Mouse (Mus musculus): Measurements from ENCODE around the gene Pecr.
"Not testable (repeated sequence)": the region's sequence is repeated elsewhere in the genome, so short reads cannot be mapped to it uniquely, and the experiment has no call there.

DNA sequence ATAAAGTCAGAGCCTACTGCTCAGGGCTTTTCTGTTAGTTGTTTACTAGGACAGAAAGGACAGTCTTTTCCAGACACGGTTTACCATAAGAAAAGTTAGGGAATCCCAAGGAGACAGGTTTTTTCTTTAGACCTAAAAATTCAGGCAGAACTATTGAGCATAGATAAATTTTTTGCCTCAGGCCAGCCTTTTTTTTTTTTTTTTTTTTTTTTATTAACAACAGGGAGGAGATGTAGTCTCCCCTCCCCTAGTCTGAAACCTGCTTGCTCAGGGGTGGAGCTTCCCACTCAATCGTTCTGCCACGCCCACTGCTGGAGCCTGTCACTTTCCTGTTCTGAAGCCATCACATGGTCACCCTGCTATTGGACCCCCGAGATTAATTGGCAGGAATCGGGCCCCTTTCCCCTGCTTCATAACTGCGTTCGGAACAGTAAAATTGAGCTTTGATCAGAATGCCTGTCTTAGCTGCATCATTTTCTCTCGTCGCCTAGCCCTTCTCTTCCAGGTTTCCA is 35.8 kb downstream of the Pecr start:
- not testable (repeated sequence) for TF ChIP-seq CTCF (IDR thresholded peaks at IDR 0.05 in 2 of 3, conservative IDR thresholded peaks at IDR 0.05 in 1 of 3; ENCODE audit: control insufficient read depth in 1 of 3, insufficient read depth in 1 of 3, low read depth in 2 of 3, low read length in 3 of 3, poor library complexity in 1 of 3, severe bottlenecking in 1 of 3); E2F4 (IDR thresholded peaks at IDR 0.05; ENCODE audit: borderline replicate concordance, low read depth, low read length); MAFK (IDR thresholded peaks at IDR 0.05; ENCODE audit: borderline replicate concordance, low read depth, low read length); MEF2A (IDR thresholded peaks at IDR 0.05; ENCODE audit: extremely low read depth, insufficient replicate concordance, low read depth, low read length, poor library complexity, severe bottlenecking)
